Mouse (Mus musculus) layer of hippocampus, postnatal 14 days (tissue): Measurements from ENCODE around the gene Pxn. TPM values are rescaled to one million over a fixed set of nuclear protein-coding genes. Genes with fewer than 3 reads are reported as not detected.

Experiments used
- DNase-seq, 2 experiments: peaks; one replicate each; pipeline ENCODE4 v3.0.0; 2021 to 2022; ENCODE audit warnings: low spot score in 2 of 2, mixed read lengths in 1 of 2
- total RNA-seq, 2 experiments: library from RNA; stranded (reverse); gene quantifications; 2 replicates each; pipeline ENCODE4 v1.2.3; 2021

Pxn gene
- total RNA-seq, 2 experiments from 2014 or later, result 33.1 to 38.7 TPM

- DNase-seq, result no peak
These were observed 42.2 kb downstream of the Pxn start for GRCm38 (mm10) chr5:115548501-115549285.

DNA sequence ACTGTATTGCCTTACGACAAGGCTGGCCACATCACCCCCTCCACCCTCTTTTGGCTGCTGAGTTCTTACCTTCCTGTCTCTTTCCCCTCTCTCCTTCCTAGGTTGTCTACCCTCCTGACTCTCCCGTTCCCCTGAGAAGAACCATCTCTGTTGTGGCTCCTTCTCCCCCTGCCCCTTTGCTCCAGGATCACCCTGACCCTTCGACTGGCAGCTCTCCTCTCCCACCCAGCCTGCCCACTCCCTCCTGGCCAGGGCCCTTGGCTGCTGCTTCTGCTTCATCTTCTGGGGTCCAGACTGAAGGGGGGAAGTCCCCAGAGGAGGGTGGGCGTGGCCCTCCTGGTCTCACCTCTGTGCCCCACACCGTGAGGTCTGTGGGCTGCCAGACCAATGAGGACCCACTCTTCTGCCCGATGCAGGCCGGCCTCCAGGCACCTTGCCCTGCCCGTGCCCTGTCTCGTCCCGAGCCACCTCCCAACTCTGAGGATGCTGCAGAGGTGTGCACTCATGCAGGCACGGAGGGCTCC, 44.1 kb downstream of the Pxn start:
- no peak for DNase-seq

GRCm38 (mm10) chr5:115551386-115551785, 44.9 kb downstream of the Pxn start:
- DNase-seq, result no peak

GRCm38 (mm10) chr5:115551799-115552198, 45.3 kb downstream of the Pxn start:
- DNase-seq, result no peak

- DNase-seq, result no peak
These were observed 47.4 kb downstream of the Pxn start for GRCm38 (mm10) chr5:115553801-115554420.

DNA sequence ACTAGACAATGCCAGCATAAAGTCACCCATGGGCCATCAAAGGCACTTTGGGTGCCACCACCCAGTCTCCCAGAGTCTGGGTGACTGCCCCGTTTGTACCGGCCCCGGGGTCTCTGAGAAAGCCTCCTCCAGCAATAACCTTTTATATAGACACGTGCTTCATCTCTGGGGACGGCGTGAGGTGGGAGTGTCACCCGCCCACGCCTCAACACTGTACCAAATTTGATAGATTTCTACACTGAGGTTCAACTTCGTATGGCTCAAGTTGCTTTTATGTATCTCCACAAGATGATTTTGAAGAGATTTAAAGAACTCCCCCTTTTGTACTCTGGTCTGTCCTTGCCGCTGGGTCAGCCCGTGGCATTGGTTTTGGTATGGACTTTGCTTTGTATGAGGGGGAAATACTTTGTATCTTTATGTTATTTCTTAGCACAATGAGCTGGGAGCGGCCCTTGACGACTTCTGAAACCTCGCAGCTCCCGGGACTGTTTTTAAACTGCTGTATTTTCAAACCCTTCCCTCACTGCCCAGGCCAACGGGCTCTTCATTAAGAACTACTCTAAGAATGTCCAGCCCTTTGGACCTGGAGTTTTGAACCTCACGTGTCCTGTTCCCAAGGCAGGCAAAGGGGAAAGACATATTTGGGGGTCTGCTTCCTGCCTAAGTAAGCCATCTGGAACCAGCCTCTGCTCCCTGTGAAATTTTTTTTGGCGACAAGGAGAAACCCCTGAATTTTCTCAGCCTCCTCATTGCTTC, 48.2 kb downstream of the Pxn start:
- DNase-seq, result no peak

DNA sequence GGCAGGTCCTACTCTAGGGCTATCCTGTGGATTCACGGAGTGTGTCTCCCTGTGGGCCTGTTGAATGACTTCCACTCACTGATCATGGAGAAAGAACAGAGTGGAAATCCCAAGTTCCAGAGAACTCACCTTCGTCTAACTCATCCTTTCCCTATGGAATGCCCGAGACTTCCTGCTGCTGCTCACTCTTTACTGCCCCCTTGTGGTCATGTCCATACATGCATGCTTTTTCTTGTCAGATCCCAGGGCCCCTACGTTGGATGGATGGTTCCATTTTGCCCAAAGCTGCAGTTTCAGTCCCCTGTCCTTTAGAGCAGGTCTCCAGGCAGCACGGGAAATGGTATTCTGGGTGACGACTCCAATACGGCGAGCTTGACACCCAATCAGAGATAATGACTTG, 49.7 kb downstream of the Pxn start:
- peak; percentile 72 to 86 for DNase-seq

GRCm38 (mm10) chr5:115558182-115558794, 51.8 kb downstream of the Pxn start:
- DNase-seq, result no peak

GRCm38 (mm10) chr5:115559237-115560101, 53.0 kb downstream of the Pxn start, which contains the start of gene Rplp0:
Rplp0 (plus strand) TSS chr5:115559467.
- DNase-seq, result peak; percentile 100

- no peak for DNase-seq
These were observed 53.9 kb downstream of the Pxn start for GRCm38 (mm10) chr5:115560336-115560905.

DNA sequence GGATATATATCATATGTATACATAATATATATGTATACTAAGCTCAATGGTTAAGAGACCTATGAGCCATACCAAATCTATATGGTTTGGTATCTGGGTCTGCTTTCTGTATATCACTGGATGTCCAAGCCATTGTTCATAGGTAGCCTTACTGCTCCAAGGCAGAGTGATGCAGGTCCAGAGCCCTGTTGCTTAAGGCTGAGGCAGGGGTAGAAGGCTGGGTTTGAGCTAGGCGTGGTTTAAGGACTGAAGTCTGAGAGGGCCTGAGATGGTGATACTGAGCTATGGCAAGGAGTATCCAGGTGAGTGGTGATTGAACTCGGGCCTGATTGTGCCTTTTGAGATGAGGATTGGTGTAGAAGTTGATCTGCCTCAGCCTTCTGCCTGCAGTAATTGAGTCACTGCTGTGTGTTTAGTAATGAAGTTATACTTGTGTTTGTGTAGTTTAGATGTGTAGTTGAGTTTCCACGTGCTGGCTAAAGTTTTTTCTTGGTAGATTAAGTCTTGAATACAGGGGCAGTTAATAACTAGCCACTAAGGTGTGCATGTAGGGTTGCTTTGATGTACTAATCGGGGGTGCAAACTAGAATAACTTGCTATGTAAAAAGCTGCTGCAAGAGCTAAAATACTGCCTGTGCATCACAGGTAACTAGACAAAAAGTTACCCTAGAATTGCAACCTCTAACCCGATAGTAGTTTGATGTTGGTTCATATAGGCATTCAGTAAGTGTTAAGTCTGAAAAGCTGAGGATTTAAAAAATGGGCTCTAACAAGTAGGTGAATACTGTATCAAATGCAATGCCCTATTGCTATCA, 57.5 kb downstream of the Pxn start:
- DNase-seq, result no peak

- DNase-seq, result peak; percentile 75 to 77
These were observed 58.4 kb downstream of the Pxn start, which contains the start of gene Gcn1l1 for GRCm38 (mm10) chr5:115564737-115565393. Gcn1l1 (plus strand) TSS chr5:115565254.

DNA sequence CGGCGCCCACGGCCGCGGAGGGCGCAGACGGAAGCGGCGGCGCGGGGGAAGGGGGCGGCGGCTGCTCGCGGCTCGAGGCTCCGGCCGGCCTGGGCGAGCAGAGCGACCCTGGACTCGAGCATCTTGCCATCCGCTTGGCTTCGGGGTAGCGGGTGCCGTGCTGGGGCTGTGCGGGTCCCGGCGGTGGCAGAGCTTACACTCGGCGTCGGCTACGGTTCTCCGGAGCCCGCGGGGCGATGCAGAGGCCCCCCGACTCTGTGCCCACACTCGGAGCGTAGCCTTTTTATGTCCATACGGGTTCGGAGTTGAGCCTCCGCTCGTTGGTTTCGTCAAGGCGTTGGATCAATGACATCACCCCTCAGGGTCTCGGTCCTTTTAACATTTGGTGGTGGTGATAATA, 58.9 kb downstream of the Pxn start:
- no peak for DNase-seq

GRCm38 (mm10) chr5:115568681-115569080, 62.2 kb downstream of the Pxn start:
- DNase-seq, result no peak

GRCm38 (mm10) chr5:115569308-115569707, 62.8 kb downstream of the Pxn start:
- DNase-seq, result no peak

DNA sequence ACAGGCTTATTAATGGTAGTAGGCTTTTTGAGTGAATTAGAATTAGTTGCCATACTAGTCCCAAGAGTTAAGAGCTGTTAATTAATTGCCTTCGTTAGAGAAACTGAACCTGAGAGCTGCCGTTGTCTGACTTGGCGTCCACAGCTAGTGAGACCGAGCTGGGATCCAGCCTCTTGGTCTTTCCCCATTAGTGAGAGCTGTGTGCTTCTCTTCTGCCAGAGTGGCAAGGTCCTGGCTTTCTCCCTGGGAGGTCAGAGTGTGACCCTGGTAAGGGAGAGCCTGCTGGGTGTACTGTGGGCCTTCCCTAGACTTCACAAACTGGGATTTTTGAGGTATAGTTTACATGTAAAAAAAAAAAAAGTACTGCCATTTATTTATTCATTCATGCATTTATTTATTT, 63.2 kb downstream of the Pxn start:
- no peak for DNase-seq

- peak; percentile 34 to 71 for DNase-seq
These were observed 64.6 kb downstream of the Pxn start for GRCm38 (mm10) chr5:115571086-115571485.
